Mouse (Mus musculus): ENCODE data around the gene Prr12. TPM values are rescaled to one million over a fixed set of nuclear protein-coding genes. Genes with fewer than 3 reads are reported as not detected.

Prr12 gene
- polyA plus RNA-seq, 1 experiment: 16.1 TPM

DNA sequence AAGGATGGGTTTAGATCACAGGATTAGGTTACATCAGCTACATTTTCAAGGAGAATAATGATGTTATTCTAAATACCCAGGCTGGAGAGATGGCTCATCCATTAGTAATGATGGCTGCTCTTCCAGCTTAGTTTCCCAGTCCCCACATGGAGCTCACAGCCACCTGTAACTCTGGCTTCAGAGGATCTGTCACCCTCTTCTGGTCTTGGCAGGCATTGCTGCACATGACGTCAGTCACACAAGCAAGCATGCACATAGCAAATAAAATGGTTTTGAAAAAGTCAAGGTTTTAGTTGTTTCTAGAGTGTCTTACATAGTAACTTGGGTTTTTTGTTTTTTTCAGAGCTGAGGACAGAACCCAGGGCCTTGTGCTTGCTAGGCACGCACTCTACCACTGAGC, 19.5 kb upstream of the Prr12 start:
- 81% methylated on average over 2 of the region's 2 CpGs for WGBS
- no peaks in the 10 kb centered on the region for H3K27me3 ChIP-seq (ENCODE audit: control insufficient read depth, insufficient read depth, low read length)
- no peak overlapping the region for H3K4me3 ChIP-seq (ENCODE audit: extremely low read depth, insufficient read depth, insufficient read length)
- no peak for DNase-seq (ENCODE audit: low read depth in 1 of 2, low spot score in 2 of 2)
- TF ChIP-seq POLR2A (IDR thresholded peaks at IDR 0.05; ENCODE audit: low read depth, low read length) (no peak), CTCF (IDR thresholded peaks at IDR 0.05; ENCODE audit: extremely low read depth, insufficient read depth, insufficient read length, insufficient replicate concordance) (peak; percentile 27; the same call in 1 of the 2 replicates)
- no peaks in the 10 kb centered on the region for H3K4me1 ChIP-seq (ENCODE audit: control insufficient read depth, insufficient read depth, insufficient read length)
- no peak overlapping the region for H3K27ac ChIP-seq (ENCODE audit: insufficient read depth, low read length)
- H3K36me3 ChIP-seq (ENCODE audit: control insufficient read depth, insufficient read depth, low read length): peaks cover 21% of the 10 kb centered on the region

DNA sequence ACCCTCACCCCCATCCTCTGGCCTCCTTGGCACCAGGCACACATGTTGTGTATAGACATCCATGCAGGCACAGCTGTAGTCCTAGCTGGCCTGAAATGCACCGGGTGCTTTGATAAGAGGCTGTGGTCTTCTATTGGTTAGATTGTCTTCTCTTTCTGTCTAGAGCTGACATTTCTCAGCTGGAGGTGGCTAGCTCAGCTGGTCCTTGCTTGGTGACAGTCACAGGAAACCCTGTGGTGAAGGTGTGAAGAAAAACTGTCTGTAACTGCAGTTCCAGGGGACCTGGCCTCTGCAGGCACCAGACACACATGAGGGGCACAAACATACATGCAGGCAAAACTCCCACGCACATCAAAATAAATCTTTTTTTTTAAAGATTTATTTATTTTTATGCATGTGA, 17.0 kb upstream of the Prr12 start:
- no peak for DNase-seq (ENCODE audit: low read depth in 1 of 2, low spot score in 2 of 2)
- Histone ChIP-seq H3K4me3 (ENCODE audit: extremely low read depth, insufficient read depth, insufficient read length) (no peak overlapping the region), H3K27me3 (ENCODE audit: control insufficient read depth, insufficient read depth, low read length) (no peaks in the 10 kb centered on the region), H3K36me3 (ENCODE audit: control insufficient read depth, insufficient read depth, low read length) (peaks cover 2% of the 10 kb centered on the region), H3K27ac (ENCODE audit: insufficient read depth, low read length) (no peak overlapping the region), H3K4me1 (ENCODE audit: control insufficient read depth, insufficient read depth, insufficient read length) (no peaks in the 10 kb centered on the region)
- 66% methylated on average over 2 of the region's 2 CpGs for WGBS
- TF ChIP-seq POLR2A (IDR thresholded peaks at IDR 0.05; ENCODE audit: low read depth, low read length): no peak
- TF ChIP-seq CTCF (IDR thresholded peaks at IDR 0.05; ENCODE audit: extremely low read depth, insufficient read depth, insufficient read length, insufficient replicate concordance): no peak

DNA sequence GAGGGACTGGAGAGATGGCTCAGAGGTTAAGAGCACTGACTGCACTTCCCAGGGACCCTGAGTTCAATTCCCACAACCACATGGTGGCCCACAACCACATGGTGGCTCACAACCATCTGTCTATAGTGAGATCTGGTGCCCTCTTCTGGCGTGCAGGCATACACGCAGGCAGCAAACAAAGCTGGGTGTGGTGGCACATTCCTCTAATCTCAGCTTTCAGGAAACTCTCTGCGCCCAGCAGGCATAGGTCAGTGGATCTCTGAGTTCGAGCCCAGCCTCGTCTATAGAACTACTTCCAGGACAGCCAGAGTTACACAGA, 15.3 kb upstream of the Prr12 start:
- no peak overlapping the region for H3K27ac ChIP-seq (ENCODE audit: insufficient read depth, low read length)
- H3K27me3 ChIP-seq (ENCODE audit: control insufficient read depth, insufficient read depth, low read length): no peaks in the 10 kb centered on the region
- TF ChIP-seq CTCF (IDR thresholded peaks at IDR 0.05; ENCODE audit: extremely low read depth, insufficient read depth, insufficient read length, insufficient replicate concordance) (peak; percentile 60; the same call in 1 of the 2 replicates), POLR2A (IDR thresholded peaks at IDR 0.05; ENCODE audit: low read depth, low read length) (no peak)
- 46% methylated on average over 5 of the region's 5 CpGs for WGBS
- DNase-seq (ENCODE audit: low read depth in 1 of 2, low spot score in 2 of 2): no peak
- H3K4me3 ChIP-seq (ENCODE audit: extremely low read depth, insufficient read depth, insufficient read length): no peak overlapping the region
- no peaks in the 10 kb centered on the region for H3K36me3 ChIP-seq (ENCODE audit: control insufficient read depth, insufficient read depth, low read length)
- H3K4me1 ChIP-seq (ENCODE audit: control insufficient read depth, insufficient read depth, insufficient read length): no peaks in the 10 kb centered on the region

DNA sequence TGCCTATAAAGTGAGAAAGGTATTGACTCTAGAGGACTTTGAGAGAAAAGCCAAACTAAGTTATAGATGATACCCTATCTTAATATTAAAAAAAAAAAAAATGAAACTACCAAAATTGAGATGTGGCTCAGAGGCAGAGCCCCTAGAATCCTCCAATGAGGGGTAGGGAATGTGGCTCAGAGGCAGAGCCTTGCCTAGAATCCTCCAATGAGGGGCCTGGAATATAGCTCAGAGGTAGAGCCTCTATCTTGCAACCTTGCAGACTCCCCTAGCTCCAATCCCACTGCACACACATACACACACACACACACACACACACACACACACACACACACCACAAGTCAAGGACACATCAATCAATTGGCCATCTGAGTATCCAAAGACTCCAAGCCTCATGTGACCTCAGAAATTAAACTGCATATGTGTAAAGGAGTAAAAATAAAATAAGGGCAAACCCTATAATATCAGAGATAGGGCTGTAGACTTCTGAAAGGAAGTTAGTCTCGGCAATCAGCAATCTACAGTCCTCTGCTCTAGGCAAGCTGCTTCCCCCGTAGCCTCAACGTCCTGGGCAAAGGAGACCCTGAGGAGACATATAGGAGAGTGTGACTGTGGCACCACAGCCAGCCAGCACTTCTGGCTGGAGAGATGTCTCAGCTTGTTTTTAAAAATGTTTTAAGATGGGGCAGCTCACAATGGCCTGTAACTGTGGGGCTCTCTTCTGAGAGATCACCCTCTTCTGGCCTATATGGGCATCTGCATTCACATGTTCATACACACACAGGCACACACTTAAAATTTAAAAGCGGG, 14.7 kb upstream of the Prr12 start:
- no peak for DNase-seq (ENCODE audit: low read depth in 1 of 2, low spot score in 2 of 2)
- H3K27ac ChIP-seq (ENCODE audit: insufficient read depth, low read length): no peak overlapping the region
- TF ChIP-seq POLR2A (IDR thresholded peaks at IDR 0.05; ENCODE audit: low read depth, low read length) (no peak), CTCF (IDR thresholded peaks at IDR 0.05; ENCODE audit: extremely low read depth, insufficient read depth, insufficient read length, insufficient replicate concordance) (no peak)
- H3K27me3 ChIP-seq (ENCODE audit: control insufficient read depth, insufficient read depth, low read length): no peaks in the 10 kb centered on the region
- no peaks in the 10 kb centered on the region for H3K36me3 ChIP-seq (ENCODE audit: control insufficient read depth, insufficient read depth, low read length)
- no peaks in the 10 kb centered on the region for H3K4me1 ChIP-seq (ENCODE audit: control insufficient read depth, insufficient read depth, insufficient read length)
- WGBS: 79% methylated on average over 4 of the region's 4 CpGs
- H3K4me3 ChIP-seq (ENCODE audit: extremely low read depth, insufficient read depth, insufficient read length): no peak overlapping the region

DNA sequence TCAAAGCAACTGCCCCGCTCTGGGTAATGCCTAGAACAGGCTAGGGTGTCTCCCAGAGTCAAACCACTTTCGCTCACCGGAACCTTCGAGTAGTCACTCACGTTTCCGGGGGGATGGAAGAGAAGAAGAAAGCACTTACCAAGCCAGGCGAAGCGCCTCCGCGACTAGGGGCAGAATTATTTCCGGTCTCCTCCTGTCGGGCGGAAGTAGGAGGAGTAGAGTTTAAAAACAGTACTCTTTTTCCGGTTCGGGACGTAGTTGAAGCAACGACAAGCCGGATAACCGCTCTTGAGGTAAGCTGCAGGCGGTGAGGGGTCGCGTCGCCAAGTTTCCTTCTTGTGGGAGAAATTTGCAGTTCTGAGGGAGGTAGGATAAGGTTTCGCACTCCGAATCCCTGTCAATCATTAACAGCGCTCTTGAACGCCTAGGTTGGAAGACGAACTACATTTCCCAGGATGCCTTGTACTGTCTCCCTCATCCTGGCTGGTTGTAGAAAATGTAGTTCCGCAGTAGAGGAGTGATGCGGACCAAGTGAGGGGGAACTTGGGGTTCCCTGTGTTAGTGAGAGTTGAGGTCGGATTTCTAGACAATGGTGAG, 9.7 kb upstream of the Prr12 start, which contains the start of the genes Nosip and Prrg2:
Nosip (plus strand) TSS at position 191 of the 597 bp plus-strand sequence.
Prrg2 (minus strand) TSS at position 439 of the 597 bp plus-strand sequence.
- Histone ChIP-seq H3K4me1 (ENCODE audit: control insufficient read depth, insufficient read depth, insufficient read length) (peaks cover 4% of the 10 kb centered on the region; the same call in 1 of the 2 replicates), H3K36me3 (ENCODE audit: control insufficient read depth, insufficient read depth, low read length) (no peaks in the 10 kb centered on the region), H3K4me3 (ENCODE audit: extremely low read depth, insufficient read depth, insufficient read length) (peak within 1 kb of the TSS; percentile 80), H3K27me3 (ENCODE audit: control insufficient read depth, insufficient read depth, low read length) (no peaks in the 10 kb centered on the region), H3K27ac (ENCODE audit: insufficient read depth, low read length) (peak within 1 kb of the TSS; percentile 94)
- DNase-seq (ENCODE audit: low read depth in 1 of 2, low spot score in 2 of 2): peak; percentile 91 to 97
- under 1% methylated on average over 31 of the region's 31 CpGs for WGBS
- no peak for TF ChIP-seq CTCF (IDR thresholded peaks at IDR 0.05; ENCODE audit: extremely low read depth, insufficient read depth, insufficient read length, insufficient replicate concordance)
- TF ChIP-seq POLR2A (IDR thresholded peaks at IDR 0.05; ENCODE audit: low read depth, low read length): peak; percentile 25

DNA sequence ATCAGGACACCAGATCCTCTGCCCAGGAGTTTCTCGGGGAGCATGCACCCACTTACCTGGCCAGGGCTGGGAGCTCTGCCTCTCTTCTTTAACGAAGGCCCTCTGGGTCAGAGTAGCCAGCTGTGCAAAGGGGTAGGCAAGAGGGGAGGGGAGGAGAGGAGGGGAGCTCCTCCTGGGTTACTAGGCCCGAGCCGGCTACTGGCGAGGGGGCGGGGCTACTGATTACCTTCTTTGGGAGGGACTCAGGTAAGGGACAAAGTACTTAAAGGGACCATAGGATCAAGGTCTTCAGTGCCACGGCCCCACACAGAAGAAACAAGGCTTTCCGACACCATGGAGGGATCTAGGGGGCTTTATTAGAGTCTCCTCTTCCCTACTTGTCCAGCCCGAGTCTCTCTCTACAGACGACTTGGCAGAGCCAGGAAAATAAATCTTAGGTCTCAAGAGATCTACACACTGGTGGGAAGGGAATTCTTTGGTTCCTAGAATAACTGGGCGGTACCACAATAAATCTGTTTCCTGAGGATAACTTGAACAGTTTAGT, 8.9 kb upstream of the Prr12 start:
- no peak for TF ChIP-seq POLR2A (IDR thresholded peaks at IDR 0.05; ENCODE audit: low read depth, low read length)
- TF ChIP-seq CTCF (IDR thresholded peaks at IDR 0.05; ENCODE audit: extremely low read depth, insufficient read depth, insufficient read length, insufficient replicate concordance): no peak
- Histone ChIP-seq H3K4me1 (ENCODE audit: control insufficient read depth, insufficient read depth, insufficient read length) (peaks cover 4% of the 10 kb centered on the region; the same call in 1 of the 2 replicates), H3K27ac (ENCODE audit: insufficient read depth, low read length) (no peak overlapping the region), H3K4me3 (ENCODE audit: extremely low read depth, insufficient read depth, insufficient read length) (no peak overlapping the region), H3K27me3 (ENCODE audit: control insufficient read depth, insufficient read depth, low read length) (no peaks in the 10 kb centered on the region), H3K36me3 (ENCODE audit: control insufficient read depth, insufficient read depth, low read length) (no peaks in the 10 kb centered on the region)
- DNase-seq (ENCODE audit: low read depth in 1 of 2, low spot score in 2 of 2): no peak
- 49% methylated on average over 11 of the region's 11 CpGs for WGBS
